Mouse (Mus musculus) CD4-positive, CD25-positive, alpha-beta regulatory T cell, adult 4 months (primary cell): ENCODE results near the gene Wfdc1. TPM values are rescaled to one million over a fixed set of nuclear protein-coding genes. Genes with fewer than 3 reads are reported as not detected.

ENCODE experiments used
- ATAC-seq: one replicate; pipeline ENCODE4 v1.8.0; 2017
- polyA plus RNA-seq, 2 experiments: library from polyadenylated mRNA; unstranded; fragments of 100-300 nt; shearing (Covaris generic); gene quantifications; one replicate each; pipeline ENCODE4 v1.2.1; 2017

Gene Wfdc1
- polyA plus RNA-seq, 2 experiments from 2014 or later = not detected

DNA sequence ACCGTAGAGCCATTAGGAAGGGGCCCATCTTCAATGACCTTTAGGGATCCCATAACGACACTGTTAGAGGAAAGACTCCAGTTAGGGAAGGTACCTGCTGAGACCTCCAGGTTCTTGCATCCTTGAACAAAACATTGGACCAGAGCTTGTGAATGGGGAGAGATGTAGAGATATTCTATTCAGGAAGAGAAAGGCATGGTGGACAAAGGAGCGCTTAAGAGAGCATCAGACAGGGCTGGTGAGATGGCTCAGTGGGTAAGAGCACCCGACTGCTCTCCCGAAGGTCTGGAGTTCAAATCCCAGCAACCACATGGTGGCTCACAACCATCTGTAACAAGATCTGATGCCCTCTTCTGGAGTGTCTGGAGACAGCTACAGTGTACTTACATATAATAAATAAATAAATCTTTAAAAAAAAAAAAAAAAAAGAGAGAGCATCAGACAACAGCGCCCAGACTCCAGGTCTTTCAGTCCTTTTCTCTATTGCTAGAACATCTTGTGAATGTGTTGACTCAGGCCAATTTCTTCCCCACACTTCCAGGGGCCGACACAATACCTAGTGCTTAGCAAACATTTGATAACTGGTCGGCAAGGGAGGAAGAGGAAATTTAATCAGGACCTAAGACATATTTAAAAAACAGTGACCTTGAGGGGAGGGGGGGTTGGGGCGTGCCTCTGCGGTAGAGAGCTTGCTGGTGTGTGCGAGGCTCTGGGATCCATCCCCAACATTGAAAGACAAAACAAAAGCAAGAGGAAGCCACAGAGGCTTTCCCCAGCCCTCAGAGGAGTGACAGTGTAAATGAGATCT is 71.1 kb downstream of the Wfdc1 start:
- no peak for ATAC-seq

Other genes starting within 250 kb of the Wfdc1 start
- 10 to 100 TPM; 16.7 to 26.0 TPM for gene Osgin1, start 232.2 kb upstream of the Wfdc1 start, polyA plus RNA-seq
- not detected for gene Necab2, start 219.6 kb upstream of the Wfdc1 start, polyA plus RNA-seq
- gene Slc38a8, start 164.7 kb upstream of the Wfdc1 start, polyA plus RNA-seq = not detected
- gene Mbtps1, start 107.6 kb upstream of the Wfdc1 start, polyA plus RNA-seq = 10 to 100 TPM; 45.9 to 90.2 TPM
- gene Hsdl1, start 91.2 kb upstream of the Wfdc1 start, polyA plus RNA-seq = 10 to 100 TPM; 68.3 to 83.5 TPM
- gene Dnaaf1, start 91.1 kb upstream of the Wfdc1 start, polyA plus RNA-seq = not detected
- 10 to 100 TPM; 13.3 to 17.1 TPM for gene Taf1c, start 61.1 kb upstream of the Wfdc1 start, polyA plus RNA-seq
- not detected for gene Adad2, start 53.6 kb upstream of the Wfdc1 start, polyA plus RNA-seq
- gene Kcng4, start 30.7 kb upstream of the Wfdc1 start, polyA plus RNA-seq = not detected
- gene Atp2c2, start 33.6 kb downstream of the Wfdc1 start, polyA plus RNA-seq = under 1 TPM in 1 of 2 experiments, not detected in 1; 0.18 TPM
- gene Tldc1, start 112.1 kb downstream of the Wfdc1 start, polyA plus RNA-seq = 10 to 100 TPM in 1 of 2 experiments, 1 to 10 TPM in 1; 6.5 to 14.3 TPM
- gene Cotl1, start 174.2 kb downstream of the Wfdc1 start, polyA plus RNA-seq = 100 to 1,000 TPM; 131 to 191 TPM
- 10 to 100 TPM in 1 of 2 experiments, 1 to 10 TPM in 1; 6.2 to 11.6 TPM for gene Klhl36, start 195.9 kb downstream of the Wfdc1 start, polyA plus RNA-seq
- gene Usp10, start 244.0 kb downstream of the Wfdc1 start, polyA plus RNA-seq = 10 to 100 TPM; 56.3 to 97.3 TPM
- 10 to 100 TPM; 10.7 to 12.8 TPM for gene Gm20388, start 244.5 kb downstream of the Wfdc1 start, polyA plus RNA-seq